Mouse (Mus musculus): Measurements from ENCODE around the gene Rab1a.
A peak's percentile ranks its signal among the peaks of the same experiment; 100 is the strongest.
"Not testable (repeated sequence)": the region's sequence is repeated elsewhere in the genome, so short reads cannot be mapped to it uniquely, and the experiment has no call there.

The Rab1a gene

GRCm38 (mm10) chr11:20200713-20201575 lies at the start of gene Rab1a:
Gene Rab1a (plus strand): TSS chr11:20201432.
- DNase-seq (ENCODE audit: low spot score) = peak; percentile 100

DNA sequence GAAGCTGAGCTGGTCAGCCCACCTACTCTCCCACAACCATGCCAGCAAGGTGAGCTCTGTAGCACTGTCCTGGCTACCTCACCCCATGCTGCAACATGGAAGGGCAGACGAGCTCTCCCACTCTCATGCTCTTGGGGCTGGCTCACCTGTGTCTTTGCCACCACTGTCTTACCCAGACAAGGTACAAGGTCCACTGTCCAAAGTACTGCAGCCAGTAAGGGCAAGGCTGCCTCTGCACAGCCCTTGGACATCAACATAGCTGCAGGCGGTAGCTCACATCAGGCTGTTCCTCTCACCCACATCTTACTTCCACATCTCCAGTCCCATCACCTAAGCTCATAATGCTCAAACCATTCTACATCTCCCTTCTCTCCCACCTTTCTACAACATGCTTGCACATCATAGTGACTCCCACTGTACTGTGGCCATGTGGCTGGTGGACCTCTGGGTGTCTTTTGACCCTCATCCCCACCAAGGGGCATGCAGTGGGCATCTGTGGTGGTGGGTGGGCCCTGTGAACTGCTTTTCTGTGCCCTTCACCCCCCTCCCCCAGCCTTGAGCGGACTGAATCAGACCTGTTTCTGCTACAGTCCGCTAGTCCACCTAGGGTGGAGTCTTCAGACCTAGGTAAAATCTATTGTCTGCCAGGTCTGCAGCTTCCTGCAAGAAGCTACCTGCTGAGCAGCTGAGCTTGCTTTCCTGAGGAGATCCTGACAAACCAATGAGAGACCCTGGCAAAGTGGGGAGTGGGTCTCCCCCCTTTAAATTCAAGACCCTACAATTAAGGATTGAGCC lies 48.9 kb upstream of the Rab1a start:
- DNase-seq (ENCODE audit: low spot score) = no peak

GRCm38 (mm10) chr11:20153542-20153941 lies 47.7 kb upstream of the Rab1a start:
- not testable (repeated sequence) for DNase-seq (ENCODE audit: low spot score)

DNA sequence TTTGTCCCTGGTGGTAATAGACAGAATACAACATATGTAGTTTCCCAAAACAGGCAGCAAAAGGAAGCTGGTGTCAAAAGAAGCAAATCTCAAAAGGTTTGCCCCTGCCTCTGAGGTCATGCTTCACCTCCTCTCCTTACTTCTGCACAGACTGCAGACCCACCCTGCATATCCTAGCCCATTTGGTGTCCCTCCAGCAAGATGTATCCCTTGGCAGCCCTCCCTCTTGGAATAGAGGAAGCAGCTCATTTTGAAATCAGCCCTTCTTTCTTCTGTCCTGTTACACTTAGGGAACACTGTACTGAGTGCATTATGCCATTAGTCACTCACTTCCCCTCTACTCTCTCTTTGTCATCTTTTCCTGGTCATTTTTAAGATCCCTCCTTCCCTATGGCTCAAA lies 42.4 kb upstream of the Rab1a start:
- no peak for DNase-seq (ENCODE audit: low spot score)

GRCm38 (mm10) chr11:20164979-20165867 lies 36.0 kb upstream of the Rab1a start:
- DNase-seq (ENCODE audit: low spot score) = no peak

- DNase-seq (ENCODE audit: low spot score) = no peak
These were observed 35.2 kb upstream of the Rab1a start for GRCm38 (mm10) chr11:20165991-20166390.

DNA sequence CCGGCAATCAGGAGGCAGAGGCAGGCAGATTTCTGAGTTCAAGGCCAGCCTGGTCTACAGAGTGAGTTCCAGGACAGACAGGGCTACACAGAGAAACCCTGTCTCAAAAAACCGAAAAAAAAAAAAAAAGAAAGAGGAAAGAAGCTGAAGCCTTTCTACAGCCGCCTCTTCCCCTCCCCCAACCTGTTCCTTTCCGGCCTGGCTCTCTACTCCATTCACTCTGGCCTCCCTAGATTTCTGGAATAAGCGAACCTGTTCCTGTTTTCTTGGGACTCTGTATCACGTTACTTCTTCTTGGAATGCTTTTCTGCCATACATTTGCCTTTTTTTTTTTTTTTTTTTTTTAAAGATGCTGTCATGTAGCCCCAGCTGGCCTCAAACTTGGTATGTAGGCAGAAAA lies 34.8 kb upstream of the Rab1a start:
- DNase-seq (ENCODE audit: low spot score) = not testable (repeated sequence)

DNA sequence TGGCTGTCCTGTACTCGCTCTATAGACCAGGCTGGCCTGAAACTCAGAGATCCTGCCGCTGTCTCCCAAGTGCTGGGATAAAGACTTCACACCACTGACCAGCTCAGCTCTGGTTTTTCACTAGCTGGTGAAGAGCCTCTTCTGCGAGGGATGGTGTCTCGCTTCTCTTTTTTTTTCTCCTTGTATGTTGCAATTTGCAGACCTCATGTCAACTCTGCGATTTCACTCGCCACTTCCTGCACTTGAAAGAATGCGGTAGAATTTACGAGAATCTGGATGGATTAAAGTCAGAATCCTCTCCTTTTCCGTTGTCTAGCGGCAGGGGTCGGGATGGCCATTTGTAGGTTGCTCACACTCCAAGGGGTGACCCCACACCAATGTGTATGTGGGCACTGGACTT lies 32.3 kb upstream of the Rab1a start:
- no peak for DNase-seq (ENCODE audit: low spot score)

- no peak for DNase-seq (ENCODE audit: low spot score)
These were observed 14.0 kb upstream of the Rab1a start for GRCm38 (mm10) chr11:20187271-20187670.

- DNase-seq (ENCODE audit: low spot score) = no peak
These were observed 8.0 kb upstream of the Rab1a start for GRCm38 (mm10) chr11:20193100-20193736.

DNA sequence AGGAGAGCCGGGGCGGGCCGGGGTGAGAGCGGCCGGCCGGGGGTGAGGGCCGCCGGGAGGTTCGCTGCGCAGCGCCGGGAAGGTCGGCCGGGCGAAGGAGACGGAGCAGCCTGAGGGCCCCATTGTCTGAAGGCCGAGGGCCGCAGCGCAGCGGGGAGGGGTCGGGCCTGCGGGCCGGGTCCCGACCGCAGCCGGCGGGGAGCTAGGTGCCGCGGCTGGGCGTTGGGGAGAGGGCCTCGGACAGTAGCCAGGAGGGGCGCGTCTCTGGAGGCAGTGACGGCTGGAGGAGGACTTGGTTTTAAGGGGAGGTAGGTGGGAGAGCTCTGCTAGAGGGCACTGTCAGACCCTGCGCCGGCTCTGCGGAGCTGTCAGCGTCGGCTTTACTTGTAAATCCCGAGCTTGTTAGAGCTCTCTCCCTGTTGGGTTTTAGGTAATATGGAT lies 449 bp downstream of the Rab1a start:
- peak; percentile 36 for DNase-seq (ENCODE audit: low spot score)

- peak; percentile 29 for DNase-seq (ENCODE audit: low spot score)
These were observed 1.2 kb downstream of the Rab1a start for GRCm38 (mm10) chr11:20202299-20203011.

DNA sequence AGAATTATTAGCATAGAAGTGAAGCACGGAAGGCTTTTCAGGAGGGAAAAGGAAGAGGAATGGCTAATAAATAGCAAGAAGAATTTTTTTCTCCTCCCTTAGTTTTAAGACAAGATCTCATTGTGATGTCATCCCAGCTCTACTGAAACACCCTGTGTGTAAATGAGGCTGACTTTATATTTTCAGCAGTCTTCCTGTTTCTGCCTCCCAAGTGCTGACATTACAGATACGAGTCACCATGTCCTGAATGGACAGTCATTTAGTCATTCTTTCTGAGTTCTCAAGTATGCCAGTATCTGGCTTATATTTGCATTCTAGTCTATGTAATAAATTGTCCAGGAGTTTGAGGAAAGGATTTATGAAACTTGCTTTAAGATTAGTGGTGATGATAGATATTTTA lies 3.1 kb downstream of the Rab1a start:
- DNase-seq (ENCODE audit: low spot score) = no peak

- no peak for DNase-seq (ENCODE audit: low spot score)
These were observed 3.7 kb downstream of the Rab1a start for GRCm38 (mm10) chr11:20204870-20205446.

GRCm38 (mm10) chr11:20205538-20205937 lies 4.3 kb downstream of the Rab1a start:
- no peak for DNase-seq (ENCODE audit: low spot score)

DNA sequence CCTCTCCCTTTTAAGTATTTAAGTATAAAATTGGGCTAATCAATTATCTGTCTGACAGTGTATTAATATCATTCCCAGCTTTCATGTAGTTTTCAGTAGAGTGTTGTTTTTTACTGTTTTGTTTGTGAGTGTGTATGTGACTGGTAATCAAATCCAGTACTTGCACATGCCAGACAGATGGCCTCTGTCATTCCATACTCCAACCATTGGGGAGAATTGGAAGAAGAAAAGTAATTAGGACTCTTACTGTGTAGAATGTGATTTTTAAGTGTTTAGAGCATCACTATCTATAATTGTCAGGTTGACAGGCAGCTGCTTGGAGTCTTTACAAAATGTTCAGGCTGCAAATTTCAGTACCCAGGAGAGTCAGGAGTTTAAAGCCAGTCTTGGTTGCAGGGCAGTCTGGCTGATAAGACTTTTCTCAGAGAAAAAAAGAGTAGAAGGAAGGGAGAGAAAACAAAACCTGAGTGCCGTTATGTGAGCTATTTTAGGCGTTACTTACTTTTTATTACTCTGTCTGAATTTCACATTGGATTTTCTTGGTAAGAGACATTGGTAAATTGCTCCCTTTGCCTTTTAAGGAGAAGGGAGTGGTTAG lies 5.5 kb downstream of the Rab1a start:
- no peak for DNase-seq (ENCODE audit: low spot score)

DNA sequence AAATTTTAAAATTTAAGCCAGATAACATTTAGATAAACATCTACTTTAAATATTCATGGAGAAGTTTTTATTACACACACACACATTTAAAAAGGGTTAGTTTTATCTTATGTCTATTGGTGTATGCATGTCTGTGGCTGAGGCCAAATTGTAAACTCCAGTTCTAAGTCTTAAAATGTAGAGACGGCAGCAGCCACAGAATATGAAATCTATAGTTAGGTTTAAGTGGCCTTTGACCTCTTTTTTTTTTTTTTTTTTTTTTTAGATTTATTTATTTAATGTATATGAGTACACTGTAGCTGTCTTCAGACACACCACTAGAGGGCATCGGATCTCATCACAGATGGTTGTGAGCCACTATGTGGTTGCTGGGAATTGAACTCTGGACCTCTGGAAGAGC lies 6.4 kb downstream of the Rab1a start:
- no peak for DNase-seq (ENCODE audit: low spot score)

DNA sequence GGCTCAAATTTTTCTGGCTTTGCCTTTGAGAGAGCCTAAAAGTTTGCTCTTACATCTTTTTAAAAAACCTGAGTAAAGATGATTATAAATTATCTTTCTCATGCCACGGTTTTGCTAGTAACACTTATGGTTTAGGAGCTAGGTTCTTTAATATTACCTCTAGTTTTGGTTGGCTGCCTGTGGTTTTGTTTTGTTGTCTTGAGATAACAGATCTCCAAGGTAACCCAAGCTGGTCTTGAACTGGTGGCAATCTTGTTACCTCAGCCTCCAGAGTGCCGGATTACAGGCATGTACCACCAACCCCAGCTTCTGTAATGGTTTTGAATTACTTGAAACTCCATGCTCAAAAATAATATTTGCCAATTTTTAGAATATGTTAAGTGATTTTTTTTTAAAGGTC lies 10.6 kb downstream of the Rab1a start:
- no peak for DNase-seq (ENCODE audit: low spot score)

DNA sequence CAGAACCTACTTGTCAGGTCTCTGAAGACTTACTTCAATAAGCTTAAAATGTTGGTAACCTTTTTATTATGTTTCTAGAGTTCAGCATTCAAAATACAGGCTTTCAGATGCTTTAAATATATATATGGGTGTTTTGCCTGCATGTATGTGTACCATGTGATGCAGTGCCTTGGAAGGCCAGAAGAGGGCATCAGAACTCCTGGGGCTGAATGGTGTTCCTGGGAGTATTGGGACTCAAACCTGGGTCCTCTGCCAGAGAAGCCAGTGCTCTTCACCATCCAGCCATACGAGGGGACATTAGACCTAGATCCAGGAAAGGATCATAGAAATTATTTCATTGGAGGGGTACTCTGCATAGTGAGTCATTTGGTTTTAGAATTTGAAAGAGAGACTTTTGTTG lies 13.5 kb downstream of the Rab1a start:
- DNase-seq (ENCODE audit: low spot score) = no peak

- no peak for DNase-seq (ENCODE audit: low spot score)
These were observed 15.2 kb downstream of the Rab1a start for GRCm38 (mm10) chr11:20216415-20216814.
